Mouse (Mus musculus) right cerebral cortex, postnatal 25 days (tissue): ENCODE data around the gene Zfand3.

ENCODE experiments used
- DNase-seq: peaks from one replicate; pipeline ENCODE4 v3.0.0; 2022

Zfand3 gene

DNA sequence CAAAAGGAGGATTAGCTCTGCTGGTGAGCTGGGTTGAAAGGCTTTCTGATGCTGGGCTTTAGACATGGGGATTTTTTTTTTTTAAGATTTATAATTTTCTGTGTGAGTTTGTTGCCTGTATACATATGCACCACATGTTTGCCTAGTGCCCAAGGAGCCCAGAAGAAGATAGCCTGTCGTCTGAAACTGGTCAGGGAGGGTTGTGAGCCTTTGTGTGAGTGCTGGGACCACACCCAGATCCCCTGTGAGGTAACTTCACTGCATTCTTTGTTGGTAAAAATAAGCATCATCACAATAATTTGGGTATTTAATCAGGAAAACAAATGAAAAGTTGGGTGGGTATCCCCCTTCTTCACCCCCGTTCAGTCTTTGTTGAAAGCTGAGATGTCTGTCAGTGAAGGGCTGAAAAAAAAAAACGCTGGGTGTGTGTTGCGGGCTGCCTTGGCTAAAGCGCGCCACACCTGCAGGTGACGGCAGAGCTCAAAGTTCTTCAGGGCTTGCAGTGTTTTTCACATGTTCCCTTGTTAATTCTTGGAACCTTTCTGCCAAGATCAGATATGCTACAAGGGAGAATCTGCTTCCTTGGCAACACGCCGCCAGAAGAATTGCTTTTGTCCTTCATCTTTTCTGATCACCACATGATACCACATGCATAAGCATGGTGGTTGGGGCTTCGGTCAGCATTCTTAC lies 154.0 kb downstream of the Zfand3 start:
- DNase-seq, result no peak

GRCm38 (mm10) chr17:30159341-30159740 lies 154.8 kb downstream of the Zfand3 start:
- DNase-seq, result no peak

- no peak for DNase-seq
Observed at GRCm38 (mm10) chr17:30160823-30161432, 156.4 kb downstream of the Zfand3 start.

DNA sequence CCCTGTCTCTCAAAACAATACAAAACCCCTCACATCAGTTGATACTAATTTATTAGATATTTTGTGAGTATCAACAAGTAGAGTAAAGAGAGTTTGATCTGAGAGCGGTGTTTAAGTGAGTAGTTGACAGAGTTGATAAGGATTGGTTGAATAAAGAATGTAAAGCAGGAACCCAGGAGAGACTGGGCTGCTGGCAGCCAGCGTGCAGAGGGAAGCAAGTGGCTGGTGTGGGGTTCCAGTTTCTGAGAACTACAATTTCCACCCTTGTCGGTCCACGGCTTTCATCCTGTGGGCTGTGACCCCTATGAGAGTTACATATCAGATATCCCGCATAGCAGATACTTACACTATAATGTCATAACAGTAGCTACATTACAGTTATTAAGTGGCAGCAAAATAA lies 158.4 kb downstream of the Zfand3 start:
- DNase-seq, result no peak

GRCm38 (mm10) chr17:30163793-30164192 lies 159.3 kb downstream of the Zfand3 start:
- no peak for DNase-seq

GRCm38 (mm10) chr17:30164818-30165217 lies 160.3 kb downstream of the Zfand3 start:
- no peak for DNase-seq

DNA sequence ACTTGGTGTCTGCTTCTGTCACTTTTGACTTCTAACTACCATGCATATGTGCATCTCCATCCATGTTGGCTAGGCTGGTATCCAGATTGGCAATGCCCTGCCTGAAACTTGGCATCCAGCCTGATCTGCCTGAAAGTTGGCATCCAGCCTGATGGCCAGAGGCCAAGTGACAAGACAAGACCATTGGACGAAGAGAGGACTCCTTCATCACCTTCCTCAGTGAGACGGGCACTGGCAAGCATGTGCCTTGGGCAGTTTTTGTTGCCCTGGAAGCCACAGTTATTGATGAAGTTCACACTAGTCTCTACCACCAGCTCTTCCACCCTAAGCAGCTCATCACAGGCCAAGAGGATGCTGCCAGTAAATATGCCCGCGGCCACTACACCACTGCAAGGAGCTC lies 172.9 kb downstream of the Zfand3 start:
- DNase-seq, result no peak

GRCm38 (mm10) chr17:30178402-30178801 lies 173.9 kb downstream of the Zfand3 start:
- no peak for DNase-seq

GRCm38 (mm10) chr17:30180197-30180596 lies 175.7 kb downstream of the Zfand3 start:
- no peak for DNase-seq

- DNase-seq, result no peak
Observed at GRCm38 (mm10) chr17:30181554-30181953, 177.0 kb downstream of the Zfand3 start.

DNA sequence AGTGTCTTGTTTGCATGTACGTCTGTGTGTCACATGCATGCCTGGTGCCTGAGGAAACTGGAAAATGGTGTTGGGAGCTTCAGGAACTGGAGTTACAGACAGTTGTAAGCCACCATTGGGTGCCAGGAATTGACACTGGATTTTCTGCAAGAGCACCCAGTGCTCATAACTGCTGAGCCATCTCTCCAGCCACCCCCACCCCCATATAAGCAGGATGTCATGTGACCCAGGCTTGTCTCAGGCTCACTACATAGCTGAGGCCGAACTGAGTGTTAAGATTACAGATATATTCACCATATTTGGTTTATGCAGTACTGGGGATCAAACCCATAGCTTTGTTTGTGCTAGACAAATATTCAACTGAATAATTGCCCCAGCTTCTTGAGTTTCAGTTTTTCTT lies 177.5 kb downstream of the Zfand3 start:
- no peak for DNase-seq

DNA sequence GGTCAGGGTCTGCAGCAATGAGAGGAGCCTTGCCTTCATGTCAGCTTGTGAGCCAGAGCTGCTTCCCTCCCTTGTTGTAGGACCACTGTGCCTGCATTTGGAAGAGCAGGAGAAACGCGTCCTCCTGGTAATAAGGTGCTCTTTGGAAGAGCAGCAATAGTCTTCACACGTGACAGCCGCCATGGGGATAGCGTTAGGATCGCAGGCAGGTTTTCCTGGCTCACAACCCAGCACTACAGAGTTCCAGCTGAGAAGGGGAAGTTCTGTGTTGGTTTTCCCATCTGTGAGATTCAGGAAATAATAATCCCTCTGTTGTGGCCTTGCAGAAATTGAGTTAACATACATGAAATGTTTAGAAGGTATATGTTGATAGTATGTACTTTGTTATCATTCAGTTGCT lies 179.0 kb downstream of the Zfand3 start:
- peak; percentile 3 for DNase-seq

DNA sequence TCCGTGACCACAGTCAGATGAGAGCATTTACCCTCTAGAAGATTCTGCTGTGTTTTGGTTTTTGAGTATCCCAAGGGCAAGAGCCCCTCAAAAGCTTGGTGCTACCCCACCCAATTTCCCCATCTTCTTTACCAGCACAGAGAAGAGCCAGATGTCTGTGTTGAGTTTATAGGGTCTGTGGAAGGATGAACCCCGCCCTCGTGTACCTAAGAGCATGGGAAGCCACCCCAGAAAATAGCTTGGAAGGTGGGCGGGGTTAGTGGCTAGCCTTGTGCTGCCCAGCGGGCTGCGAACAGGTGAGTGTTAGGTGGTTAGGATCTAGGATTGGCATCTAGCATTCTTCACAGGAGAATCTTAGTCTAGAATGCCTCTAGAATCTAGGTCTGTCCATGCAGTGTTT lies 182.6 kb downstream of the Zfand3 start:
- peak; percentile 2 for DNase-seq

DNA sequence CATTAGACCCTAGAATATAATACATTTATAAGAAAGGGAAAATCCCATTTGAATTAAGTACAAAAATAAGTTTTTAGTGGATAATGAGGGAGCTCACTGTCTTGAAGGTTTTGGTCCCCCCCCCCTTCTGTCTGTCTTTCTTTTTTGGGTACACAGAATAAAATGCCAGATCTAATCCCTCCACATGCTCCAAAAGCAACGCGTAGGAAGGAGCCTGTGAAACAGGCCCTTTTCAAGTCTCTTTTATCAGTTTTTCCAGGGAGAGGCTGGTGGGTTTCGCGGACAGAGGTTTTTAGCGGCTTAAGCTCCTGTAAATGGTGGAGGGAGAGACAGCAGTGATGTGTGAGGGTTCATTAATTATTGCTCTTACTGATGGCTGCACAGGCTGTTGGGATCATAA lies 183.0 kb downstream of the Zfand3 start:
- no peak for DNase-seq

- peak; percentile 51 for DNase-seq
Observed at GRCm38 (mm10) chr17:30188031-30188981, 183.8 kb downstream of the Zfand3 start.

DNA sequence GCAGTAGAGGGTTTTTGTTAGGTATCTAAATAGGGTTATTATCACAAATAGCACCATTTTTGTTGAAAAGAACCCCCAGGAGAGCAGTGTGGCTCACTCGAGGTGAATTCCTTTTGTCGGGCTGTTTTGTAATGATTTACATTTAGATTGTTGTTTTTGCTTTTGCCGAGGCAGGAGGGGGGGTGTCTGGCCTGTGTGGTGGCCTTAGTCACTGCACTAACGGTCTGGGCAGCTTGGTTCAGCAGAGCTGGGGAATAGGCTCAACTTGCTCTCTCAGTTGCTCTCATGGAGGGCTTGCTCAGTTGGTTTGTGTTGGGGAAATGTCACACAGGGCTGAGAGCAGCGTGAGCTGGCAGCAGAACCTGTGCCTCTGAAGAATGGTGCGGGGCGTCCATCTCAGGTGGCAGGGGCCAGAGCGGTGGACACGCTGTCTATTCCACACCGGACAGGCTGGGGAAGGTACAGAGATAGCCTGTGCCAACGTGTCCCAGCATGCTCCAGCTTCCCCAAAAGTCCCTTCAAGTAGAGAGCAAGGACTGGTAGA lies 186.6 kb downstream of the Zfand3 start:
- DNase-seq, result no peak

DNA sequence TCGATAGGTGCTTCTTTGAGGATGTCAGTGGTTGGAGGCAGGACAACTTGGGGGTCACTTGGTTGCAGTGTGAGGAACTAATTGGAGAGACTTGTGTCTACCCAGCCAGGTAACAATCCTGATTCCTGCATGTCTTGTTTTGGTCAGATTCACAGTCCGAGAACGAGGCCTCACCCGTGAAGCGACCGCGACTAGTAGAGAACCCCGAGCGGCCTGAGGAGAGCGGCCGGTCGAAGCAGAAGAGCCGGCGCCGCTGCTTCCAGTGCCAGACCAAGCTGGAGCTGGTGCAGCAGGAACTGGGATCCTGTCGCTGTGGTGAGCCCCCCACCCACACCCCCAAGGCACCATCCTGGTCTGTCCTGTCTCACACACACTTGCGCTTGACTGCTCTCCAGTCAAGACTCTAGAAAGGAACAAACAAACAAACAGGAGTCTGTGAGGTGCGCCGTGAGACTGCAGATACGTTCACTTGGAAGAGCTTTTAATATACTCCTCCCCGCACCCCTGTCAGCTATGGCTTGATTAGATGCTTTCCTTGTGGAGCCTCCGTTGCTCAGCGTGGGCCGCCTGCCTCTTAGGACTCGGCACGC lies 188.0 kb downstream of the Zfand3 start:
- DNase-seq, result peak; percentile 21

- DNase-seq, result peak; percentile 11
Observed at GRCm38 (mm10) chr17:30193615-30194014, 189.1 kb downstream of the Zfand3 start.

DNA sequence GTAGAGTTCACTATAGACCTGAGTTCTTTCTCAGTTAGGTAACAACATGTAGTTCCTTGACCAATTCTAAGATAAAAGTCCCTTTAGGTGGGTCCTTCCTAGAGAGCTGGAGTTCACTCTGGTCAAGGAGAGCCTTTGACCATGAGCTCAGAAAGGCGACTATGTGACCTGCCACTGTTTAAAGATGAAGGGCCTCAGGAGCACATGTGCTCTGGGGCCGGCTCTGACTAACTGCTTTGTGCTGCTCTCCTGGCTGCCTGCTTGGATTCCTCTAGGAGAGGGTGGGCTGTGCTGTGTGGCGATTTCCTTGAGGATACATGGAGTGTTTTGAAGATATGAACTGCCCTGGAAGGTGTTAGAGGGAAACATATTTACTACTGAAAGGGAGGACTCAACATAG lies 189.6 kb downstream of the Zfand3 start:
- DNase-seq, result peak; percentile 5

- DNase-seq, result peak; percentile 3
Observed at GRCm38 (mm10) chr17:30194629-30195445, 190.3 kb downstream of the Zfand3 start.

DNA sequence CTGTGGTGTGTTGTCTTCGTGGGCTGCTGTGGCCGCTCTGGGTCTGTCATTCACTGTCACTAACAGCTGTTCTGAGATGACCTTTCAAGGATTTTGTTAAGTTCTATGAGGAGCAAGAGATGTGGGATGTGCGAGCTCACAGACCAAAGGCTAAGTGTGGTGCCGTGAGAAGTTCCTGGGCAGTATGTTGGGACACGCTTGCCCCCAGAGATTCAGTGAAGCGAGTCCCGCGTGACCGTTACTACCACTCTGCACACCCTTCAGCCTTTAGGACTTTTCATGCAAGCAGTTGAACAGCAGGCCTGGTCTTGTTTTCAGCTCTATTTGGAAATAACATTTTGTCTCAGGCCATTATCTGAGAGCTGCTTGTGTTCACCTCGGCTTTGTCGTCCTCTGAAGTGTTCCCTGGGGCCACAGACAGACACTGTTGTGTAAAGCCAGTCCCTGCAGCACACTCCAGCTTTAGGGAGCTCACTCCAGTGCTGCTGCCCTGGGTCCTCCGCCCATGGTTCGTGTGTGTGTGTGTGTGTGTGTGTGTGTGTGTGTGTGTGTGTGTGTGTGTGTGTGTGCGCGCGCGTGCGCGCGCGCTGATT lies 191.2 kb downstream of the Zfand3 start:
- DNase-seq, result peak; percentile 3
